33 mouse cellular contexts compared by ENCODE assay signal in the genomic region with DNA sequence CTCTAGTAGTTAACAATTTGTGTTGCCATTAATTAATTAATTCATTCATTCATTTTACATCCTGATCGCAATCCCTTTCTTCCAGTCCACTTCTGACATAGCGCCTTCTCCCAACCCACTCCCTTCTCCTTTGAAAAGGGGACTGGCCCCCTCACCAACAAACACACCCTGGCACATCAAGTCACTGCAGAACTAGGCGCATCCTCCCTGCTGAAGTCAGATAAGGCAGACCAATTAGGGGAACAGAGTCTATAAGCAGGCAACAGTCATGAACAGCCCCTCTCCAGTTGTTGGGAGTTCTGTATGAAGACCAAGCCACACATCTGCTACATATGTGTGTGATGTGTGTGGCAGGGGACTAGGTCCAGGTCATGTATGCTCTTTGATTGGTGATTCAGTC. TPM values are rescaled to one million over a fixed set of nuclear protein-coding genes. Genes with fewer than 3 reads are reported as not detected.
DNase-seq lines count a peak whose midpoint lies in the region; ATAC-seq and TF ChIP-seq lines count a peak whose summit lies in the region.
"Had no signal": no experiment of that assay in that cellular context is flagged by ENCODE, and none has a peak within 500 bp of the region (broad histone marks: within the 10 kb centered on the region; RNA-seq: fewer than 3 reads in every experiment).

No protein-coding gene starts in this region.

- H3K9me3 ChIP-seq in liver, postnatal 0 days (ENCODE audit: low read length): no peaks in the 10 kb centered on the region
- H3K9me3 ChIP-seq in liver, embryonic 13.5 days (replicated peaks): no peaks in the 10 kb centered on the region
- no peaks in the 10 kb centered on the region for H3K9me3 ChIP-seq in liver, embryonic 16.5 days (replicated peaks; ENCODE audit: control insufficient read depth, low read length)
- no peaks in the 10 kb centered on the region for H3K9me3 ChIP-seq in limb, embryonic 10.5 days (replicated peaks)
- H3K9me3 ChIP-seq: embryonic facial prominence, embryonic 10.5 days; embryonic facial prominence, embryonic 13.5 days; forebrain, embryonic 10.5 days; forebrain, embryonic 13.5 days; hindbrain, embryonic 12.5 days; hindbrain, embryonic 15.5 days had no signal

- no peak for ATAC-seq in liver, postnatal 0 days
- peak; percentile 97 for ATAC-seq in liver, embryonic 13.5 days (ENCODE audit: low read depth)
- ATAC-seq in liver, embryonic 16.5 days (ENCODE audit: low read depth): peak; percentile 70
- ATAC-seq: activated CD4-positive, CD25-positive, alpha-beta regulatory T cell, adult 4 months; forebrain, embryonic 13.5 days; forebrain, embryonic 16.5 days had no signal

- intact Hi-C loops in left cerebral cortex, adult 2 months (cut with DNase I): no loop called here

- H3K4me3 ChIP-seq in liver, postnatal 0 days (ENCODE audit: low read depth, low read length): no peak overlapping the region
- no peak overlapping the region for H3K4me3 ChIP-seq in liver, embryonic 13.5 days (replicated peaks)
- no peak overlapping the region for H3K4me3 ChIP-seq in liver, embryonic 16.5 days (ENCODE audit: low read depth, low read length)
- no peak overlapping the region for H3K4me3 ChIP-seq in limb, embryonic 10.5 days
- no peak overlapping the region for H3K4me3 ChIP-seq in left cerebral cortex, adult 2 months
- H3K4me3 ChIP-seq: embryonic facial prominence, embryonic 10.5 days; embryonic facial prominence, embryonic 13.5 days; forebrain, embryonic 10.5 days; forebrain, embryonic 13.5 days; gastrocnemius, adult 2 months; hindbrain, embryonic 12.5 days; hindbrain, embryonic 15.5 days had no signal

- DNase-seq in liver: peak; percentile 36
- no peak for DNase-seq in liver, postnatal 0 days
- peak; percentile 29 for DNase-seq in liver, embryonic 13.5 days
- no peak for DNase-seq in limb, embryonic 10.5 days (ENCODE audit: low spot score)
- DNase-seq in left cerebral cortex, adult 2 months (ENCODE audit: extremely low spot score in 1 of 2, low spot score in 2 of 2): no peak
- DNase-seq: adrenal gland, adult 8-10 months; adrenal gland, postnatal 36 days; cerebellum, adult 11-12 months; cerebellum, adult 8-10 months; cerebellum, postnatal 10 days; cerebellum, postnatal 36 days; embryo, embryonic 11 days; gastrocnemius, adult 2 months; gastrocnemius, postnatal 14 days; heart, adult 11 months had no signal

- H3K4me2 ChIP-seq in liver, postnatal 0 days (ENCODE audit: low read depth, low read length): no peak overlapping the region
- H3K4me2 ChIP-seq in liver, embryonic 13.5 days: no peak overlapping the region
- H3K4me2 ChIP-seq in liver, embryonic 16.5 days (ENCODE audit: low read depth, low read length): no peak overlapping the region
- H3K4me2 ChIP-seq: embryonic facial prominence, embryonic 13.5 days; forebrain, embryonic 13.5 days; heart, embryonic 11.5 days; hindbrain, embryonic 12.5 days; hindbrain, embryonic 15.5 days had no signal

- no peak overlapping the region for H3K27ac ChIP-seq in liver, postnatal 0 days (ENCODE audit: low read depth)
- H3K27ac ChIP-seq in liver, embryonic 13.5 days: no peak overlapping the region
- no peak overlapping the region for H3K27ac ChIP-seq in liver, embryonic 16.5 days (ENCODE audit: low read length)
- no peak overlapping the region for H3K27ac ChIP-seq in limb, embryonic 10.5 days
- no peak overlapping the region for H3K27ac ChIP-seq in left cerebral cortex, adult 2 months
- H3K27ac ChIP-seq: embryonic facial prominence, embryonic 10.5 days; embryonic facial prominence, embryonic 13.5 days; forebrain, embryonic 10.5 days; forebrain, embryonic 13.5 days; gastrocnemius, adult 2 months; hindbrain, embryonic 12.5 days; hindbrain, embryonic 15.5 days had no signal

- no peak for TF ChIP-seq EP300 in liver, postnatal 0 days (IDR thresholded peaks at IDR 0.05; ENCODE audit: low read depth)

- TF ChIP-seq CTCF in liver, postnatal 0 days (IDR thresholded peaks at IDR 0.05; ENCODE audit: low read depth): no peak
- no peak for TF ChIP-seq CTCF in left cerebral cortex, adult 2 months (IDR thresholded peaks at IDR 0.05)

- H3K4me1 ChIP-seq in liver, postnatal 0 days (ENCODE audit: insufficient read depth): no peaks in the 10 kb centered on the region
- no peaks in the 10 kb centered on the region for H3K4me1 ChIP-seq in liver, embryonic 13.5 days (replicated peaks)
- H3K4me1 ChIP-seq in liver, embryonic 16.5 days (ENCODE audit: control insufficient read depth, low read depth, low read length): no peaks in the 10 kb centered on the region
- H3K4me1 ChIP-seq in limb, embryonic 10.5 days: no peaks in the 10 kb centered on the region
- H3K4me1 ChIP-seq: embryonic facial prominence, embryonic 10.5 days; embryonic facial prominence, embryonic 13.5 days; forebrain, embryonic 10.5 days; forebrain, embryonic 13.5 days; hindbrain, embryonic 12.5 days; hindbrain, embryonic 15.5 days had no signal

- no peaks in the 10 kb centered on the region for H3K36me3 ChIP-seq in liver, postnatal 0 days (replicated peaks; ENCODE audit: insufficient read depth, low read length)
- no peaks in the 10 kb centered on the region for H3K36me3 ChIP-seq in liver, embryonic 13.5 days
- no peaks in the 10 kb centered on the region for H3K36me3 ChIP-seq in liver, embryonic 16.5 days (ENCODE audit: control insufficient read depth, insufficient read depth)
- no peaks in the 10 kb centered on the region for H3K36me3 ChIP-seq in limb, embryonic 10.5 days
- H3K36me3 ChIP-seq: embryonic facial prominence, embryonic 10.5 days; embryonic facial prominence, embryonic 13.5 days; forebrain, embryonic 10.5 days; hindbrain, embryonic 12.5 days; hindbrain, embryonic 15.5 days had no signal

- 79% methylated on average over 3 of the region's 3 CpGs for WGBS in liver, postnatal 0 days (ENCODE audit: insufficient replicate concordance)
- 58% methylated on average over 3 of the region's 3 CpGs for WGBS in liver, embryonic 13.5 days (ENCODE audit: insufficient replicate concordance)
- WGBS in liver, embryonic 16.5 days (ENCODE audit: insufficient replicate concordance): 61% methylated on average over 3 of the region's 3 CpGs
- 90% methylated on average over 3 of the region's 3 CpGs for WGBS in limb, embryonic 10.5 days

- H3K27me3 ChIP-seq in liver, postnatal 0 days (ENCODE audit: insufficient read depth, low read length): no peaks in the 10 kb centered on the region
- no peaks in the 10 kb centered on the region for H3K27me3 ChIP-seq in liver, embryonic 13.5 days
- H3K27me3 ChIP-seq in liver, embryonic 16.5 days (ENCODE audit: control insufficient read depth, insufficient read depth, low read depth, low read length): no peaks in the 10 kb centered on the region
- no peaks in the 10 kb centered on the region for H3K27me3 ChIP-seq in limb, embryonic 10.5 days (ENCODE audit: low read depth, poor library complexity, severe bottlenecking)
- H3K27me3 ChIP-seq: embryonic facial prominence, embryonic 13.5 days; forebrain, embryonic 13.5 days; hindbrain, embryonic 12.5 days; hindbrain, embryonic 15.5 days had no signal

- H3K9ac ChIP-seq in liver, postnatal 0 days (replicated peaks): no peak overlapping the region
- H3K9ac ChIP-seq in liver, embryonic 13.5 days: no peak overlapping the region
- H3K9ac ChIP-seq in liver, embryonic 16.5 days (ENCODE audit: low read depth, low read length): no peak overlapping the region
- H3K9ac ChIP-seq: embryonic facial prominence, embryonic 13.5 days; forebrain, embryonic 13.5 days; hindbrain, embryonic 12.5 days; hindbrain, embryonic 15.5 days had no signal

RNA-seq across cellular contexts. Expression of gene Ugt3a2, which starts 33.4 kb away (rescaled TPM):
- polyA plus RNA-seq in liver, postnatal 0 days (2015; fragmentation: Nextera tagmentation; extraction: Ambion mirVana): 8.3 and 9.8 TPM in 2 replicates
- polyA plus RNA-seq in liver, embryonic 13.5 days (2015; fragmentation: Nextera tagmentation; extraction: Ambion mirVana): 0.47 and 0.54 TPM in 2 replicates
- 3.1 and 3.5 TPM in 2 replicates for polyA plus RNA-seq in liver, embryonic 16.5 days (2015; fragmentation: Nextera tagmentation; extraction: Ambion mirVana)
- not detected in 2 replicates for polyA plus RNA-seq in limb, embryonic 10.5 days (2016; fragmentation: Nextera tagmentation; extraction: Ambion mirVana)
- total RNA-seq in left cerebral cortex, adult 2 months (2021): not detected
- total RNA-seq: ES-E14; gastrocnemius, adult 2 months; gastrocnemius, postnatal 14 days; gastrocnemius, postnatal 4 days; heart, adult 8-10 months; heart, postnatal 25 days; hematopoietic stem cell, adult 5-6 weeks had no signal
- polyA plus RNA-seq: activated CD4-positive, CD25-positive, alpha-beta regulatory T cell, adult 4 months; cortical plate, adult 2 months; embryonic facial prominence, embryonic 10.5 days; embryonic facial prominence, embryonic 13.5 days; forebrain, embryonic 10.5 days; forebrain, embryonic 13.5 days; forebrain, embryonic 16.5 days; heart, embryonic 11.5 days; heart, embryonic 14.5 days; heart, postnatal 0 days; hindbrain, embryonic 12.5 days; hindbrain, embryonic 15.5 days had no signal

Comparison
In these comparisons a context has a peak if more than half of its experiments do, and no peak if none do; other contexts are left out.
1. DNase-seq: peak in liver (single experiment) and liver, embryonic 13.5 days (single experiment); none in liver, postnatal 0 days (single experiment), limb, embryonic 10.5 days (single experiment) and left cerebral cortex, adult 2 months (0 of 2).